In genomic region chr6:47527129-47527528, GRCm38 (mm10) we compare ENCODE assay signal across 20 mouse cellular contexts.
A peak's percentile ranks its signal among the peaks of the same experiment; 100 is the strongest.
DNase-seq lines count a peak whose midpoint lies in the region; ATAC-seq and TF ChIP-seq lines count a peak whose summit lies in the region.
"Had no signal": no experiment of that assay in that cellular context is flagged by ENCODE, and none has a peak within 500 bp of the region (broad histone marks: within the 10 kb centered on the region; RNA-seq: fewer than 3 reads in every experiment).

No protein-coding gene starts in this region.

- H3K27ac ChIP-seq in kidney, adult 2 months (ENCODE audit: insufficient read depth, low read depth, low read length): no peak overlapping the region
- H3K27ac ChIP-seq in neural tube, embryonic 13.5 days (replicated peaks): peak overlapping the region; percentile 10; the same call in 1 of the 2 replicates
- H3K27ac ChIP-seq in intestine, postnatal 0 days (ENCODE audit: low read depth, low read length): no peak overlapping the region
- no peak overlapping the region for H3K27ac ChIP-seq in lung, postnatal 0 days (ENCODE audit: low read length)
- H3K27ac ChIP-seq: embryonic facial prominence, embryonic 10.5 days; forebrain, embryonic 13.5 days; heart, adult 2 months; heart, embryonic 15.5 days had no signal

- TF ChIP-seq EP300 in lung, postnatal 0 days (IDR thresholded peaks at IDR 0.05): no peak

- H3K4me1 ChIP-seq in kidney, adult 2 months (ENCODE audit: control insufficient read depth, insufficient read depth, low read length): peaks cover 10% of the 10 kb centered on the region; the same call in 1 of the 2 replicates
- no peaks in the 10 kb centered on the region for H3K4me1 ChIP-seq in neural tube, embryonic 13.5 days (replicated peaks)
- no peaks in the 10 kb centered on the region for H3K4me1 ChIP-seq in intestine, postnatal 0 days (replicated peaks; ENCODE audit: control insufficient read depth, insufficient read depth, low read length)
- no peaks in the 10 kb centered on the region for H3K4me1 ChIP-seq in lung, postnatal 0 days (ENCODE audit: insufficient read depth, low read depth, low read length)
- H3K4me1 ChIP-seq: embryonic facial prominence, embryonic 10.5 days; forebrain, embryonic 13.5 days; heart, embryonic 15.5 days had no signal

- H3K9me3 ChIP-seq in neural tube, embryonic 13.5 days: no peaks in the 10 kb centered on the region
- no peaks in the 10 kb centered on the region for H3K9me3 ChIP-seq in intestine, postnatal 0 days (ENCODE audit: control insufficient read depth)
- no peaks in the 10 kb centered on the region for H3K9me3 ChIP-seq in lung, postnatal 0 days (ENCODE audit: low read length)
- H3K9me3 ChIP-seq: embryonic facial prominence, embryonic 10.5 days; forebrain, embryonic 13.5 days; heart, embryonic 15.5 days had no signal

- ATAC-seq in neural tube, embryonic 13.5 days (ENCODE audit: low read depth): no peak
- ATAC-seq in intestine, postnatal 0 days: 0 out of 2 replicates have a peak, but pooled peaks have one; percentile 53
- no peak for ATAC-seq in lung, postnatal 0 days

- TF ChIP-seq CTCF in kidney, adult 2 months (conservative IDR thresholded peaks at IDR 0.05; ENCODE audit: insufficient read depth, insufficient read length, low read depth, low read length): no peak
- TF ChIP-seq CTCF in intestine, postnatal 0 days (IDR thresholded peaks at IDR 0.05; ENCODE audit: low read depth): no peak
- TF ChIP-seq CTCF in lung, postnatal 0 days (IDR thresholded peaks at IDR 0.05): no peak

- TF ChIP-seq POLR2A in kidney, adult 2 months (IDR thresholded peaks at IDR 0.05; ENCODE audit: low read depth, low read length): no peak

- H3K4me2 ChIP-seq in neural tube, embryonic 13.5 days: no peak overlapping the region
- no peak overlapping the region for H3K4me2 ChIP-seq in intestine, postnatal 0 days (replicated peaks; ENCODE audit: low read depth)
- no peak overlapping the region for H3K4me2 ChIP-seq in lung, postnatal 0 days (replicated peaks; ENCODE audit: low read depth, low read length)
- H3K4me2 ChIP-seq: forebrain, embryonic 13.5 days; heart, embryonic 11.5 days; heart, embryonic 15.5 days had no signal

- 48% methylated on average over 2 of the region's 2 CpGs for WGBS in kidney, adult 2 months
- 84% methylated on average over 2 of the region's 2 CpGs for WGBS in neural tube, embryonic 13.5 days
- WGBS in intestine, postnatal 0 days: 34% methylated on average over 2 of the region's 2 CpGs
- 77% methylated on average over 2 of the region's 2 CpGs for WGBS in lung, postnatal 0 days

- peak; percentile 55 for DNase-seq in kidney, adult 2 months
- no peak for DNase-seq in kidney, postnatal 4 days
- DNase-seq in neural tube, embryonic 10.5 days (ENCODE audit: extremely low spot score, low spot score): no peak
- DNase-seq in lung, postnatal 0 days (ENCODE audit: low spot score): no peak
- no peak for DNase-seq in right cerebral cortex, postnatal 36 days (ENCODE audit: low spot score in 2 of 2)
- DNase-seq: adrenal gland, adult 2 months; adrenal gland, postnatal 25 days; cerebellum, adult 18-20 months; cerebellum, adult 9-11 months; forebrain, postnatal 0 days; gastrocnemius, postnatal 14 days; heart, adult 2 months; heart, postnatal 14 days had no signal

- H3K4me3 ChIP-seq in kidney, adult 2 months (ENCODE audit: insufficient read depth, low read depth, low read length): no peak overlapping the region
- no peak overlapping the region for H3K4me3 ChIP-seq in neural tube, embryonic 13.5 days
- no peak overlapping the region for H3K4me3 ChIP-seq in intestine, postnatal 0 days (ENCODE audit: low read depth, low read length)
- no peak overlapping the region for H3K4me3 ChIP-seq in lung, postnatal 0 days (ENCODE audit: low read depth, low read length)
- H3K4me3 ChIP-seq: embryonic facial prominence, embryonic 10.5 days; forebrain, embryonic 13.5 days; heart, adult 2 months; heart, embryonic 15.5 days had no signal

- peaks cover 7% of the 10 kb centered on the region for H3K36me3 ChIP-seq in kidney, adult 2 months (ENCODE audit: control insufficient read depth, insufficient read depth, low read length)
- H3K36me3 ChIP-seq in neural tube, embryonic 13.5 days: peaks cover 95% of the 10 kb centered on the region
- peaks cover 49% of the 10 kb centered on the region for H3K36me3 ChIP-seq in intestine, postnatal 0 days (ENCODE audit: control insufficient read depth, insufficient read depth)
- peaks cover 44% of the 10 kb centered on the region; the same call in 1 of the 2 replicates for H3K36me3 ChIP-seq in lung, postnatal 0 days (ENCODE audit: insufficient read depth, low read length)

- no peaks in the 10 kb centered on the region for H3K27me3 ChIP-seq in kidney, adult 2 months (replicated peaks; ENCODE audit: control insufficient read depth, insufficient read depth, low read length)
- no peaks in the 10 kb centered on the region for H3K27me3 ChIP-seq in neural tube, embryonic 13.5 days
- H3K27me3 ChIP-seq in intestine, postnatal 0 days (replicated peaks; ENCODE audit: control insufficient read depth, insufficient read depth, low read length): no peaks in the 10 kb centered on the region
- no peaks in the 10 kb centered on the region for H3K27me3 ChIP-seq in lung, postnatal 0 days (replicated peaks; ENCODE audit: insufficient read depth, low read length)
- H3K27me3 ChIP-seq: CH12.LX; forebrain, embryonic 13.5 days; heart, embryonic 15.5 days had no signal

- no peak overlapping the region for H3K9ac ChIP-seq in neural tube, embryonic 13.5 days
- H3K9ac ChIP-seq in intestine, postnatal 0 days (ENCODE audit: low read depth, low read length): no peak overlapping the region
- no peak overlapping the region for H3K9ac ChIP-seq in lung, postnatal 0 days (replicated peaks; ENCODE audit: low read depth)
- H3K9ac ChIP-seq: forebrain, embryonic 13.5 days; forebrain, postnatal 0 days; heart, embryonic 15.5 days had no signal
